Mouse (Mus musculus) heart, adult 2 months (tissue): ENCODE results near the gene Acot7. TPM values are rescaled to one million over a fixed set of nuclear protein-coding genes. Genes with fewer than 3 reads are reported as not detected.

ENCODE experiments used
- DNase-seq, 2 experiments: peaks; one replicate each; pipeline ENCODE4 v3.0.0; 2021
- H3K27ac ChIP-seq: fragments of 200-600 bp; 2 replicates; pipeline ENCODE4 v1.8.1; 2022
- H3K27me3 ChIP-seq: fragments of 200-500 bp; 2 replicates; pipeline ENCODE4 v1.6.1; 2012; ENCODE audit warnings: mild to moderate bottlenecking, low read length, inconsistent platforms, mixed read lengths; ENCODE audit not compliant: control insufficient read depth, insufficient read depth
- H3K36me3 ChIP-seq: fragments of 200-500 bp; 2 replicates; pipeline ENCODE4 v1.6.1; 2012; ENCODE audit warnings: low read length, inconsistent platforms; ENCODE audit not compliant: control insufficient read depth, insufficient read depth
- H3K4me1 ChIP-seq: fragments of 200-500 bp; 2 replicates; pipeline ENCODE4 v1.6.1; 2011; ENCODE audit warnings: low read length; ENCODE audit not compliant: control insufficient read depth, insufficient read depth
- H3K4me3 ChIP-seq: fragments of 200-600 bp; 2 replicates; pipeline ENCODE4 v1.8.1; 2022
- H3K79me2 ChIP-seq: fragments of 200-500 bp; replicated peaks from 2 replicates; pipeline ENCODE4 v1.6.1; 2012; ENCODE audit warnings: mild to moderate bottlenecking, inconsistent platforms, low read length, moderate library complexity, mixed read lengths; ENCODE audit not compliant: control insufficient read depth, insufficient read depth
- H3K9ac ChIP-seq: fragments of 200-500 bp; 2 replicates; pipeline ENCODE4 v1.6.1; 2012; ENCODE audit warnings: low read depth, mild to moderate bottlenecking, control low read depth, inconsistent platforms, low read length, mixed read lengths
- CTCF ChIP-seq: fragments of 200-600 bp; IDR thresholded peaks from 2 replicates; pipeline ENCODE4 v1.8.1; 2022; ENCODE audit warnings: antibody characterized with exemption, mild to moderate bottlenecking, moderate library complexity
- EP300 ChIP-seq: fragments of 200-500 bp; IDR thresholded peaks from 2 replicates; pipeline ENCODE4 v1.6.1; 2011; ENCODE audit warnings: low read depth, low read length, control low read depth; ENCODE audit not compliant: insufficient read depth
- POLR2A ChIP-seq: fragments of 200-500 bp; IDR thresholded peaks from 2 replicates; pipeline ENCODE4 v1.6.1; 2011; ENCODE audit warnings: mild to moderate bottlenecking, low read depth, low read length, control low read depth; ENCODE audit not compliant: insufficient read depth
- WGBS: fragments of 180-500 bp; shearing (Covaris S2); methylation state at CpG from one replicate; pipeline ENCODE4 v1.1.7; 2018; 5-methylcytosine and 5-hydroxymethylcytosine counted together
- intact Hi-C: fragments of 180-260 bp; cut with DNase I; formaldehyde crosslinking; loops from one replicate; pipeline ENCODE4 v1.15.1; 2025
- polyA plus RNA-seq: library from polyadenylated mRNA; depleted of rRNA; stranded (reverse); fragments of >200 nt; gene quantifications from 2 replicates; pipeline ENCODE4 v1.2.3, GENCODE M21; 2012
- total RNA-seq, 2 experiments: library from RNA; stranded (reverse); gene quantifications; 2 replicates each; pipeline ENCODE4 v1.2.3; 2021

Acot7 gene
- total and polyA plus RNA-seq, 3 experiments: 51.7 to 64.8 (median 58.1) TPM

DNA sequence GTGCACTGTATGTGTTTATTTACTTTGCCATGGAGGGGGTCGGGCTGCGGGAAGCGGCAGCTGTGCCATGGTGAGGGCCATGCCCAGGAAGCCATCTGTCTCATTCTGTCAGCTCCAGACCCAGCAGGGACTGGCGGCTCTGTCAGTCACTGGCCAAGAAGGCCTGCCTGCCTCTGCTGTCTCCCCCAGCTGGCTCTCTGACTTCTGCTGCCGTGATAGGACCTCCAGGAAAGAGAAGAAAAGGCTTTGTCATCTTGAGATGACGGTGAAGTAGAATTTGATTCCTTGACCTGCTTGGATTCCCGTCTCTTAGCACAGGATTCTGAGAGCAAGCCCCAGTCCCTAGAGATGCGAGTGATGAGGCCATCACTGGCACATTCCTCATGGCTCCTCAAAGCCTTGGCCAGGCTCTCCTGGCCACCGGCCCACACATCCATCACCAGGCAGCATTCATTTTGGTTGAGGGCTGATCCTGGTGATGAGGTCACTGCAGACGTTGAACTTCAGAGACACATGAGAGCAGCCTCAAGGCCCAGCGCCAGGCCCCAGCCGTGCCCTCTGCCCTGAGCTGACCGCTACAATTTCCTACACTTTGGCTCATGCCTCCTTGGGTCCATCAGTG, 89.9 kb downstream of the Acot7 start:
- peak; percentile 63 to 78 for DNase-seq
- Histone ChIP-seq H3K4me3 (no peak overlapping the region), H3K4me1 (peaks cover 24% of the 10 kb centered on the region), H3K9ac (no peak overlapping the region), H3K79me2 (no peaks in the 10 kb centered on the region), H3K27ac (peak overlapping the region; percentile 13), H3K36me3 (no peaks in the 10 kb centered on the region), H3K27me3 (no peaks in the 10 kb centered on the region)
- intact Hi-C loops: no loop called here
- 64% methylated on average over 13 of the region's 13 CpGs for WGBS
- no peak for TF ChIP-seq CTCF
- no peak for TF ChIP-seq EP300
- no peak for TF ChIP-seq POLR2A

DNA sequence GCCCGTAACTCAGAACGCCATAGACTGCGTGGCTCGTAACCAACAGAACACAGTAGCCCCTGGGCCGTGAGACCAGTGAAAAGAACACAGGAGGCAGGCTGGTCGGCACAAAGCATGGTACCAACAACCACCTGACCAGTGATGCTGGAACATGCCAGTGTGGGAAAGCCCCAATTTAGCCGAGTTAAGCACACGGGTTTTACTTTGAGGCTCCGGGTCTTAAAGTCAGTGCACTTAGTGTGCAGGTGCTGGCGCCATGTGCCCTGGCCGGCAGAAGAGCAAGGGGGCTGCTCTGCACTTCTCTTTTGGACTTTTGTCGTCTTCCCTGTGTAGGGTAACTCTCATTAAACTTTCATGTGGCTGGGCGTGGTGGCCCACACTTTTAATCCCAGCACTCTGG, 92.0 kb downstream of the Acot7 start:
- peaks cover 27% of the 10 kb centered on the region for H3K4me1 ChIP-seq
- no peak overlapping the region for H3K4me3 ChIP-seq
- no peaks in the 10 kb centered on the region for H3K36me3 ChIP-seq
- no peak for TF ChIP-seq EP300
- no peak for TF ChIP-seq POLR2A
- no peak for TF ChIP-seq CTCF
- WGBS: 92% methylated on average over 13 of the region's 13 CpGs
- H3K79me2 ChIP-seq: no peaks in the 10 kb centered on the region
- H3K27me3 ChIP-seq: no peaks in the 10 kb centered on the region
- DNase-seq: no peak
- no peak overlapping the region for H3K9ac ChIP-seq
- intact Hi-C loops: no loop called here
- H3K27ac ChIP-seq: no peak overlapping the region; the same call in 1 of the 2 replicates

DNA sequence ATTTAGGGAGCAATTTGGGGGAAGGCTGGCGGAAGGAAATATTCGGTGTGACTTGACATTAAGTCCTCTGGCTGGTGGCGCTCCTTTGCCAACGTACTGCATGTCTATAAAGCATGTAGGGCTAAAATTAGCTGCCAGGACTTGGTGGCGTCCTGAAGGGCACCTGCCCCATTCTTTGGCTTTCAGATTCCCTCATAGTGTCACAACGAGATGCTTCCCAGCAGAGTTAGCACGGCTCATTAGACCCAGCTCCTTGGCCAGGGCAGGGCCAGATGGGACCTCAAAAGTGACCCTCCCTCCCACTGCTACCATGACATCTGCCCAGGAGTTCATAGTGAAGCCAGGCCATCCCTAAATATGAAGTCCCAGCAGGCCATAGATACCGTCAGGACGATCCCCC, 92.7 kb downstream of the Acot7 start:
- H3K36me3 ChIP-seq: no peaks in the 10 kb centered on the region
- WGBS: 67% methylated on average over 9 of the region's 9 CpGs
- no peaks in the 10 kb centered on the region for H3K79me2 ChIP-seq
- no peak overlapping the region for H3K9ac ChIP-seq
- DNase-seq: peak in 1 of 2 experiments; percentile 46
- TF ChIP-seq CTCF (no peak), EP300 (no peak)
- H3K4me1 ChIP-seq: peaks cover 27% of the 10 kb centered on the region
- H3K27me3 ChIP-seq: no peaks in the 10 kb centered on the region
- intact Hi-C loops: no loop called here
- H3K4me3 ChIP-seq: no peak overlapping the region
- H3K27ac ChIP-seq: peak overlapping the region; percentile 43

DNA sequence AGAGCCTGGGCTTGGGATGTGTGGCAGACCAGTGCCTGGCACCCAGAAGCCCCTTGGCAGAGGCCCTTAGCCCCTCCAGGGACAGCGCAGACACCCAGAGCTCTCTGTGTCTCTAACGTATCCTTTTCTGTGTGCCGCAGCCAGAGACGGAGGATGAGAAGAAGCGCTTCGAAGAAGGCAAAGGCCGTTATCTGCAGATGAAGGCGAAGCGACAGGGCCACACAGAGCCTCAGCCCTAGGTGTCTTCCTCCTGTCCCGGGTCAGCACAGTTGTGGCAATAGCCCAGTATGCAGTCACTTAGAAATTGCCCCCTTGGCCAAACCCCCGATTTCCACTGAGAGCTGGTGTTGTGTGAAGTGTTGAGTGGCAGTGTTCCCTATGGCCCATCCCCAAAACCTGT, 93.4 kb downstream of the Acot7 start:
- 91% methylated on average over 11 of the region's 11 CpGs for WGBS
- no peaks in the 10 kb centered on the region for H3K36me3 ChIP-seq
- no peak overlapping the region for H3K4me3 ChIP-seq
- H3K9ac ChIP-seq: no peak overlapping the region
- H3K27me3 ChIP-seq: no peaks in the 10 kb centered on the region
- peak overlapping the region; percentile 68 for H3K27ac ChIP-seq
- intact Hi-C loops: no loop called here
- H3K79me2 ChIP-seq: no peaks in the 10 kb centered on the region
- H3K4me1 ChIP-seq: peaks cover 24% of the 10 kb centered on the region
- DNase-seq: no peak
- TF ChIP-seq CTCF (no peak), EP300 (no peak), POLR2A (no peak)

DNA sequence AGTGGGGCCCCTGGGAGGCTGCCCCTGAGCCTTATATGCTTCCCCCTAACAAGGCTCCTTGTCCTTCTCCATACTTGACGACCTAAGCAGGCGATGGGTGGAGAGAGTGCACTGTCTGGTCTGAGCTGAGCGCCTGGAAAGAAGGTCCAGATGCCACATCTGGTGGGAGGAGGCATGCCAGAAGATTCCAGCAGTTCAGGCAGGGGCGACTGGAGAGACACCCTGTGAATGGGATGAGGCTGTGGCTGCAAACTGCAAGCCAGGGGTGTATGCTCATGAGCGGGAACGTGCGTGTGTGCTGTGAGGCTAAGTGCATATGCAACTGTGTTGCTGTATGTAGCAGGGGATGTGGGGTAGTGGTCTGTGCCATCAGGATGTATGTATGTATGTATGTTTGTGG, 94.1 kb downstream of the Acot7 start:
- peaks cover 24% of the 10 kb centered on the region for H3K4me1 ChIP-seq
- no peak overlapping the region for H3K9ac ChIP-seq
- H3K79me2 ChIP-seq: no peaks in the 10 kb centered on the region

DNA sequence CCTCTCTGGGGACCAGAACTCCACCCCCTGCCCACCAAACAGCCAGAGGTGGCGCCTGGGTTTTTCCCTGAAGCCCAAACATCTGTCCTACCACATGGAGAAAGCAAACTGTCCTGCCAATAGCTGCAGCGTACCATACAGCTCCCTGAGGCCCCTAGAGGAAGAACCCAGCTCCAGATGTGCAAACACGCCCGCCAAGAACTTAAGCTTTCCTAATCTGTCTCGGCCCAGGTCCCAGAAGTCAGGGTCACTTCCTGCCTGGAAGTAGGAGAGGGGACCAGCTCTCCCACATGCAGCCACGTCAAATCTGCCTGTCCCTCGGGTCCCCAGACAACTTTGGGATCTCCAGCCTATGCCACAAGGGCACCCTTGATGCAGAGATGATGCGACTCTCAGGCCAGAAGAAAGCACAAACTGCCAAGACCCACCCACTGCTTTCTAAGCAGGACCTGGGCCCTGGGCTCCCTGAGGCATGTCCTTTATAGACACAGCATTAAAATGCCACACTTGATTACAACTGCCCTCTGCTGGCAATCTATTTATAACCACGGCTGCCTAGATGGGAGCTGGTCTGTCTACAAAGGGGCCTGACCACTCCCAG, 94.6 kb downstream of the Acot7 start:
- no peaks in the 10 kb centered on the region for H3K79me2 ChIP-seq
- TF ChIP-seq EP300 (peak; percentile 38; the same call in 1 of the 2 replicates), POLR2A (no peak), CTCF (peak; percentile 65)
- H3K4me3 ChIP-seq: no peak overlapping the region
- H3K27me3 ChIP-seq: no peaks in the 10 kb centered on the region
- DNase-seq: peak; percentile 79 to 87
- 5% methylated on average over 9 of the region's 9 CpGs for WGBS
- no peaks in the 10 kb centered on the region for H3K36me3 ChIP-seq
- intact Hi-C loops: loop anchor here (2.0 kb wide), 2 partner anchors 26 to 58 kb away; no protein-coding TSS in a partner anchor
- H3K4me1 ChIP-seq: peaks cover 24% of the 10 kb centered on the region
- no peak overlapping the region for H3K9ac ChIP-seq
- peak overlapping the region; percentile 68 for H3K27ac ChIP-seq

More for the DNA sequence above, 94.1 kb downstream of the Acot7 start:
- Histone ChIP-seq H3K4me3 (no peak overlapping the region), H3K27ac (peak overlapping the region; percentile 68), H3K27me3 (no peaks in the 10 kb centered on the region), H3K36me3 (no peaks in the 10 kb centered on the region)
- no peak for TF ChIP-seq POLR2A
- no peak for TF ChIP-seq EP300
- TF ChIP-seq CTCF: no peak
- WGBS: 55% methylated on average over 7 of the region's 7 CpGs
- peak in 1 of 2 experiments; percentile 36 for DNase-seq
- intact Hi-C loops: loop anchor here (2.0 kb wide), 2 partner anchors 25 to 57 kb away; no protein-coding TSS in a partner anchor
